Mouse (Mus musculus): Measurements from ENCODE around the gene Bloc1s5.
A peak's percentile ranks its signal among the peaks of the same experiment; 100 is the strongest.
"Not testable (repeated sequence)": the region's sequence is repeated elsewhere in the genome, so short reads cannot be mapped to it uniquely, and the experiment has no call there.

Gene Bloc1s5

DNA sequence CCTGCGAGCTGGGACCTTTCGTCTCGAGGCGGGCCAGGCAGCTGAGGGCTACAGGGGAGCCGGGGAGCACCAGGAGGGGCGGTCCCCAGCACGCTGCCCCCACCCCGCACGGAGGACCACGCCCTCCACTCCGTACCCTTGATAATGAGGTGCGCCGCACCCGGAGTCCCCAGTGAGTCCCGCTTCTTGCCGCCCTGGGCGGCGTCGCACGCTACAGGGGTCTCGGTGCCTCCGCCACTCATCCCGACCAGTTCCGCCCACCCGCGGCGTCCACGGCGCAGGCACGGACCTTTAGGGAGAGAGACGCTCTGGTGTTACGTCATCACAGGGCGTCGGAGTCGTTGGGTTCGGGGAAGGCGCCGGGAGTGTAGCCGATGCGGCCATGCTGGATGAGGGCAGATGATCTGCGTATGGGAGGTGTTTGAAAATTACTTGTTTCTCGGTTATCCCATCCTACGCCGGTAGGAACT lies at the start of gene Bloc1s5:
Bloc1s5 (minus strand) TSS at position 310 of the 470 bp plus-strand sequence.
- DNase-seq: peak; percentile 91

DNA sequence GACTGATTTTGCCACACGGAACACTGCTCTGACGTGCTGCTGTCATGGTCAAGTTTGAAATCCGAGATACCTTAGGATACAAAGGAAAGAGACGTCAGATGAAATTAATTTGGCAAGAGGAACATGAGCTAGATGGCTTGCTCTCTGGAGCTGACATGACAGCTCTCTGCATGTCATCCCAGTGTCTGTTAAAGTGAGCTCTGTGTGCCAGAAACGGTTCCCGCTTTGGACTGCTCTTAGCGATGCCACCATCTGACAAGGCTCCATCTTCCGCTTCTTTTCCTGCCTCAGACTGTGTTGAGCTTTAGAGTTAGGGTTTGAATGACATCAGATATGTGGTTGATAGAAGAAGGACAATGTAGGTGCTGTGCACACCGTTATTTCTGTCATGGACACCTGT lies 37.4 kb upstream of the Bloc1s5 start:
- no peak for DNase-seq

DNA sequence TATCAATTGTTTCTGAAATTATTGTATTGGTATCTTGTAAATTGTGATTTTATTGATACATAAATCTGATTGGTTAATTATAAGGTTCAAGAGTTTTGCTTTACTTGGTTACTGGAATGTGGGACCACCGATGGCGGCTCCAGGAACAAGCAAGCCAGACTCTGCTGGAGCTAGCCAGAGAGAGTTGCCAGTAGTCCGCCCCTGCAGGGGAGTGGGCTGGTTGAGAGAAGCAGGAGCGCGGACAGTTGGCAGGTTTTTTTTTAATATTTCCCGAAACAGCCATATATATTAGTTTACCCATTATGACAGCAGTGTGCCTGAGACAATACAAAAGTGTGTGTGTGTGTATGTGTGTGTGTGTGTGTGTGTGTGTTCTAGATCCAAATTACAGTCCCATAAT lies 36.5 kb upstream of the Bloc1s5 start:
- not testable (repeated sequence) for DNase-seq

DNA sequence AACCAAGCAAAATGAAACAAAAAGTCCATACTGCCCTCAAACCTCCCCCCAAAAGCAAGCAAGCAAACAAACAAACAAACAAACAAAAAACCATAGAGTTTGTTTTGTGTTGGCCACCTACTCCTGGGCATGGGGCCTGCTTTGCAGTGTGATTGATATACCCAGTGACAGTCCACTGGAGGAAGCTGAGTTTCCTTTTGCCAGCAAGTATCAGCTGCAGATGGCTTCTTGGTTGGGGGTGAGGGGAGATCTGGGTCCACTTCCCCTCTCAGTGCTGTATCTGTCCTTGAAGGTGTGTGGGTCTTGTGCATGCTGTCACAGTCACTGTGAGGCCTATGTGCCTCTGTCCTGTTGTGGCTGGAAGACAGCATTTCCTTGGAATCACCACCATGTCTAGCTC lies 35.1 kb upstream of the Bloc1s5 start:
- no peak for DNase-seq

DNA sequence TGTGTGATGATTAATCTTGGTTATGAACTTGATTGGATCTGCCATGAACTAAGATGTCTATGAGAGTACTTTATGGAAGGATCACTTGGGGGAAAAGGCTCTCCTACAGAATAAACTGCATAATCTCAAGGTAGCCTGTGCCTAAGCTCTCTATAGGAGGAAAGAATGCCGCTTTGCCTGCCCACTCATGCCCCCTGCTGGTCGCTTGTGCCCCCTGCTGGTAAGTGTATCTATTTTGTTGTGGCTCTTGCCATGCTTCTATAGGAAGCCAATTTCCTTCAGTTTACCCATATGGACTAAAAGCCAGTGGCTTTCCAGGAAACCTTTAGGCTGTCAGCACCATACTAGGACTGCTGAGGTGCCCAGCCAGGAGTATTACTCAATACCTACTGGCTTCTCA lies 33.6 kb upstream of the Bloc1s5 start:
- DNase-seq: no peak

DNA sequence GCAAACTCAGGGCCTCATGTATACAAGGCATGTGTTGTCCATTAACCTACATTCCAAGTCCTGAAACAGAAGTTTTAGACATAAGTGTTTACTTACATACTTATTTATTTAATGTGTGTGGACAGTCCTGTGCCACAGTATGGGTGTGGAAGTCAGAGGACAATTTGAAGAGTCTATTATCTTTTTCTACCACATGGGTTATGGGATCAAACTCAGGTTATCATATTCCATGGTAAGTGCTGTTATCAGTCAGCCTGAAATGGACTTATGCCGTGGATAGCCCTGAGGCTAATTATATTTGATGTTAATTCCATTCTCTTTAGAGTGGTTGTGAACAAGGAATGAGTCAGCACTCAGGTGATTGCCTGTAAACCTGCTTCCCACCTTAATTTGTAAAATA lies 29.8 kb upstream of the Bloc1s5 start:
- no peak for DNase-seq

DNA sequence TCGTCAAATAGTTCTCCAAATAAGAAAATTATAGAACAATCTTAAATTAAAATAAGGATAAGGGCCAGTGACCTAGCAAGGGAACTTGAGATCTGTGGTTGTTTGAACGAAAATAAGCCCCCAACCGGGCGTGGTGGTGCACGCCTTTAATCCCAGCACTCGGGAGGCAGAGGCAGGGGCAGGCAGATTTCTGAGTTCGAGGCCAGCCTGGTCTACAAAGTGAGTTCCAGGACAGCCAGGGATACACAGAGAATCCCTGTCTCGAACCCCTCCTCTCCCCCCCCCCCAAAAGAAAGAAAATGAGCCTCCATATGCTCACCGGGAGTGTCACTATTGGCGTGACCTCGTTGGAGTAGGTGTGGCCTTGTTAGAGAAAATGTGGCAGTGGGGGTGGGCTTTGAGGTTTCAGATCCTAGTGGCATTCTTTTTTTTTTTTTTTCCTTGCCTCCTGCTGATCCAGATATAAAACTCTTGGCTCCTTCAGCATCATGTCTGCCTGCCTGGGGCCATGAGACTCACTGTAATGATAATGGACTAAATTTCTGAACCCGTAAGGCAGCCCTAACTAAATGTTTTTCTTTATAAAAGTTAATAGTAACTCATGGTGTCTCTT lies 24.7 kb upstream of the Bloc1s5 start:
- DNase-seq: no peak

DNA sequence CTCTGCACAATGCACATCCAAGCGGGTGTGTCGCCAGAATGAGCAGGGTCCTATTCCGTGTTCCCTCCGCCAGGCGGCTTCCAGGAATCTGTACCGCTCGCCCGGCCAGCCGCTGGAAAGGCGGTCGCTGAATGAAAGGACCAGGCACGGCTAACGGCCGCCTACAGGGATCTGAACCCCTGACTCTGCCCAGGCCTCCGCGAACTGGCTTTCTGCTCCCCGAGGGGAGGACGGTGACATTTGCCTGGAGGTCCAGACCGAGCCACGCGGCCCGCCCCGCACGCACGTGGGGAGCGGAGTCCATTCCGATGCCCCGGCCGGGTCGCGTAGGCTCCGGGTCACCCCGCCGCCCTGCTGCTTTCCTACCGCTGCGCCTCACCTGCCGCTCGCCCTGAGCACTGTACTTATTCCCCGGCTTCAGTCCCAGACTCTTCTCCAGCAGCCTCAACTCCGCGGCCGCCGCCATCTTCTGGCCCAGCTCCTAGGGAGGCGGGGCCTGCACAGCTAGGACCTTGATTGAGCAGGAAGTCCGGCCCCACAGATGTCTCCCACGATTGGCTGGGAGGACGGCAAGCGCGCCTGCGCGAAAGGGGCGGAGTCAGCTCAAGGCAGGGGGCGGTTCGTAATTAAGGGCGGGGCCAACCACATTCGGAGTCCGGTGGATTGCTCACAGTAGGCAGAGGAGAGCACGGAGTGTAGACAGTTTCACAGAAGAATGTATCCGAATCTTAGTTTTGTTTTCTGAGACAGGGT lies 23.8 kb upstream of the Bloc1s5 start, which contains the start of gene Eef1e1:
Eef1e1 (minus strand) TSS at position 531 of the 753 bp plus-strand sequence.
- DNase-seq: peak; percentile 96

DNA sequence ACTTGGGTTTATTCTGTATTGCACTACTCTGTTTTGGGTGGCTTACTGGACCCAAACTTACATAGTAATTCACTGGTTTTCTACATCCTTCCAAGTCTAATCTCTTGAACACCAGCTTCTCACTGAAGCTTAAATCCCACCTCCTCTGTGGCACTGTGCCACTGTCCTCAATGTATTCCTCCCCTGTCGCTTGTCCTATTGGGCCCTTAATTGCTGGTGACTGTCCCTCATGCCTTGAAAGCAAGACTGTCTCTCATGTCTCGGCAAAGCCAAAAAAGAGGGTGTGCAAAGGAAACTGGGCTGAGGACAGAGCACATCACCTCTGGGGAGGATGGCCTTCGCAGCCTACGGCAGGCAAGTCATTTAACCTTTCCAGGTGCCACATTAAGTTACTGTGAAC lies 23.0 kb upstream of the Bloc1s5 start:
- DNase-seq: no peak

DNA sequence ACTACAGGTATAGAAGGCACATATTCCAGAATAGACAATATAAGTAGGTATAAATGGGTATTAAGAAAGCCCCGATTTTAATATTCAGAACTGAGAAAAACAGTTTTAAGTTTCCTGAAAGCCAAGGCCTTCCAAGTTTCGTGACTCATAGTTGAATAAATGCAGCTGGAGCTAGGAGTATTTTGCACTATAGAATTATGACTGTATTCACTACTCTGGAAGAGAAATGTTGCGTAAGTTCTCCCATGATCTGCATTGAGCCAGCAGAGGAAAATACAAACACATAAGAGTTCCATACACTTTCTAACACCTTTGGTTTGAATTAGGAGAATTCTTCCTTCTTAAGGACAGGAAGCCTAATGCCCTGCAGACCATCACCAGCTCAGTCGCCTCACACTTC lies 15.4 kb upstream of the Bloc1s5 start:
- DNase-seq: no peak

DNA sequence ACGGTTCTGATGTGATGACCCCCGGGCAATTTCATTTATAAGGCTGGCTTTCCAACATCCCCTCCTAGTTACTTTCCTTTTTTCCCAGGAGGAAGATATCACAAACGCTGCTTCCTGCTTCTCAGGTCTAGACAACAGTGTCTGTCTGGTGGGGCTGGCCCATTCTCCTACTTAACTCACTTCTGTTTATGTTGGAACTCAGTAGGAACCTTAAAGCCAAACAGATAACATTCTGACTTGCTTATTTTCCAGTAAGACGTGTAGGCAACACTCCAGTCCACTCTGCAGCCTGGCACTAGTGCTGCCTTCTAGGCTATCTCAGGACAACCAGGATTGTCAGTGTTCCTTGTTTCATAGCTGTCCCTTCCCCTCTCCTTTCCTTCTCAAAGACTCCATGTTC lies 14.2 kb upstream of the Bloc1s5 start:
- no peak for DNase-seq

DNA sequence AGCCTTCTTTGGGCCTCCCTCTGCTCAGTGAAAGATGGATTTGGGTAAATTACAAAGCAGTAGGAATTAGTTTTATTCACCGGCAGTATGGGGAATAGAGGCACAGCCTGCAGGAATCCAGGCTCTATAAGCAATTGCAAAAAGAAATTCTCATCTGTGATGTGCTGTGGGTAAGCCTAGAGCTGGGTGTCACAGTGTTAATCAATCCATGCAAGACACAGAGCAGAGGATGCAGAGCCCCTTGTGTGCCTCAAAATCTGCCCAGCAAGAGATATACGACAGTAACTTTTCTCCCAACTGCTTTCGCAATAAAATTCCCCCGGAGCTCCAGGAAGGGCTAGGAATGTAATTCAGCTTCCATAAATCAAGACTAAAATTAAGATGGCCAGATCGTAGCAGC lies 6.5 kb upstream of the Bloc1s5 start:
- DNase-seq: no peak

DNA sequence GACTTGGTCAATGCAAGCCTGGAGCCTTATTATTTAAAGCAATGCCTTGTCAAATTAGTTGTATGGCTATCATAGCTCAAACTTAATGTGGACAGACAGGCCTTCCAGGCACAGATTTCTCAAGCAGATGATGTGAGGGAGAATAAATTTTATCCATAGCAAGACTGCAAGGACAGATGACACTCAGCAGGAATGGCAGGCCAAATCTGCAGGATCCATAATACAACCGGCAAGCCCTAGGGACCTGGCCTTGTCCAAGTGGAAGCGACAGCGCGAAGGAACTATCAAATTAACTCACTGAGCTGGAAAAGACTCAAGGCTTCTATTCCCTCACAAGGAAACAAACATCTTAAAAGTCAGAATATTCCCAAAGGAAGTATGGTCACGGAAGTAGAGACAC lies 6.1 kb upstream of the Bloc1s5 start:
- DNase-seq: no peak

DNA sequence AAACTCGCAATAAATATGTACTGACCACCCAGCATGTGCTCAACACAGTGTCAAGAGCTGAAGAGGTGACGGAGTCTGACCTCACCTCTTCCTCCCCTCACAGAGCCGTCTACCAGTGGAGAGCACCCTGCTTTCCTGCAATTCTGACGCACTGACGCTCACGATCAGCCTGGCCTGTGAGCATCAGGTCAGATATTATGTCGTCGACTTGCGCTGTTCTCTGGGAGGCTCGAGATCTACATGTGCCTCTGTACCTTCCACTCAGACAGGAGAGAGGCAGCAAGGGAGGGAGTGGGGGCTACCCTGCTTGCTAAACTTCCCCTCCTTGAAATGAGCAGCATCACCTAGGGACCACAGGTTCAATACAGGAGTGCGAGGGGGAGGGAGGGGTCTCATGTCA lies 3.8 kb upstream of the Bloc1s5 start:
- no peak for DNase-seq

DNA sequence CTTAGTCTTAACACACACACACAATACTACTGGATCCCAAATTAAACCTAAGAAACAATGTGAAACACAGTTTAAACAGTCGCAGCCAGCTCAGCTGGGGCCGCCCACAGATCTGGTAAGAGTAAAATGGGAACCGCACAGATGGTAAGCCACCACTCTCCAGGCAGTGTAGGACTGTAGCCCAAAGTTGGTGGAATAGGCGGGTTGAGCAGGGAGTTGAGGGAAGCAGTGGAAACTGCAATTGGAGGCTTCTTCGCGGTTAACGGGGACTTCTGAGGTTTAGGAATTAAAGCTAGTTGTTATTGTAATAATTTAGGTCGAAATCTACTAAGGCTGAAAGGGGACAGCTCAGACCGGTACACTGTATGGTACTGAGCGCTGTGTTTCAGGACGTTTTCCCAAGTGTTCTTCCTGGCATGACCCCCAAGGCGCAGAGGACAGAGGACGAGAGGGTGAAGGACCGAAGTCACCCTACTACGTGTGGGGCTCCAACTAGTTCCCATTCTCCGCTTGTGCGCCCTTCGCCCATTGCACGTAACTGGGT lies 581 bp downstream of the Bloc1s5 start:
- no peak for DNase-seq

DNA sequence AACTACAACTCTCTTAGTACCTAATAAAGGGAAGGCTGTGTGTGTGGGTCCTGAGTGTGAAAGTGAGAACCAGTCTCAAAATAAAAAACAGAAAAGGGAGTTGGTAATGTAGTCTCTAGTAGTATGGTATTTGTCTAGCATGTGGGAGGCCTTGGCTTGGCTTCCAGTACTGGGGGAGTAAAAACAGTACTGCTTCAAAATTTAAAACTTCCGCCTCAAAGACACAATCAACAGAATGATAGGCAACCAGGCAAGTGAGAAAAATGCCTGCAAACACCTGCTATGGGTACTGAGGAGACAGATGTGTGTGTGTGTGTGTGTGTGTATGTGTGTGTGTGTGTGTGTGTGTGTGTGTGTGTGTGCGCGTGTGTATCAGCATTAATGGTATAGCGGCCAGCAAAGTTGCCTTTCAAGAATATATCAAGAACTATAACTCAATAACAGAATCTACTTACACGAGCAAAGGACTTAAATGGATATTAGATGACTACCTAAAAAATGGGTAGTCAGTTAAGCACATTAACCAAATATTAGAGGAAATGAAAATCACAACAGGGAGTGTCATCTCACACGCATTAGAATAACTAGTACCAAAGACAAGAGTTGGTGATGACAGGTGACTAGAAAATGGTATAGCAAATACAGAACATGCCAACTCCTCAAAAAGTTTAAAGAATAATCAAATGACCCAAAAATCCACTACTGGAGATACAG lies 1.5 kb downstream of the Bloc1s5 start:
- DNase-seq: no peak

DNA sequence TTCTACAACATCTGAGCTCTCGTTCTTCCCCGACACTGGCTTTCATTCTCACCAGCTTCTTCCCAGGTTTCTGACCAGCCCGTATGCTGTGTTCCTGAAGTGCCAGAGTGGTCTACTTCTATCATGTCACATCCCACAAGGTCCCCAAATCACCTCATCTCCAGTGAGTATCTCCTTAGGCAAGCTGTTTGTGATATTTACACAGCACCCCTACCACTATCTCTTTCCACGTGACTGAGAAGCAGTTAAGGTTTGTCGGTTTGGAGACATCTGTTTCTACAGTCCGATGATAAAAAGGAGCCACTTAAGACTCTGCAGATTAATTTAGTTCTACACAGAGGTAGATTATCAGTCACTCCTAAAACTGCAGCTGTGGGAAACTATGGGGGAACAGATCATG lies 2.4 kb downstream of the Bloc1s5 start:
- no peak for DNase-seq

DNA sequence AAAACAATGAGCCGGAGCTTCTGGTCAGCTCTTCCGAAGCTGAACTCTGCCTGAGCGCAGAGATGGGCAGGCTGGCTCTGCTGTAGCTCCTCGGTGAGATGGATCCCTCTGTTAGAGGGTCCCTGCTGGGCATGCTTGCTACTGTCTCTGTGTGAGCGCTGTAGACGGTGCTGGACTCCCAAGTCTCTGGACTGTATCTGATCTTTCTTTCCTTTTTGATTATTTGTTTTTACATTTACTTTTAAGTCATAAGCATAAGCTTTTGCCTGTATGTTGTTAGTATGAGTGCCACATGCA lies 8.7 kb downstream of the Bloc1s5 start:
- no peak for DNase-seq

DNA sequence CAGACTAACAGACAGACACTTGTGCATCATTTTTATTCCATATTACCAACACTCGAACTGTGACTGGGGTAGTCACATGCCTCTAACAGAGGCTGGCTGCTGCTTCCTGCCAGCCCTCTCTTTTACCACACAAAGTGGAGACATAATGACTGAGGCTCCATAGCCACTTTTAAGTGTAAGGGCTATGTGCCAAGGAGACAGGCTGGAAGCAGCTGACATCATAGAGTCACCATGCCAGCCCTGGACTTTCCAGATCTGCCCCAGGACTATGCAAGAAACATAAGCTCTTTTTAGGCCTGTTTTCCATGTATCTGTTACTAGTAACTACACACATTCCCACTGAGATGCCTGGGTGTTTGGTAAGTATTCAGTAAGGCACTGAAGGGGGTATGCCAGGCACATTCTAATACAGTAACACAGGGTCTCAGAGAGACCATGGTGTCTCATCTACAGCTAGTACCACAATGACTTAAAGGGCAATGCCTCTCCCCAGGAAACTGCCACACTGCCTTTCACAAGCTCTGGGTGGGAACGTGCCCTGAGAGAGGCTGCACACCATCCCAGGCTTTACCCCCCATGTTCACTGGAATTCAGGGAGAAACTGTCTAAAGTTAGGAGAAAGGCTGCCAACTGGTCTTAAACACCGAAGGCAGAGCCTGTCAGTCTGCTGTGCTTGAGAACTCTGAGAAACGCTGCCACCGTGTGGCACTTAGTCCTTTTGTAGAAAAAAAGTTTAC lies 9.2 kb downstream of the Bloc1s5 start:
- peak; percentile 15 for DNase-seq

DNA sequence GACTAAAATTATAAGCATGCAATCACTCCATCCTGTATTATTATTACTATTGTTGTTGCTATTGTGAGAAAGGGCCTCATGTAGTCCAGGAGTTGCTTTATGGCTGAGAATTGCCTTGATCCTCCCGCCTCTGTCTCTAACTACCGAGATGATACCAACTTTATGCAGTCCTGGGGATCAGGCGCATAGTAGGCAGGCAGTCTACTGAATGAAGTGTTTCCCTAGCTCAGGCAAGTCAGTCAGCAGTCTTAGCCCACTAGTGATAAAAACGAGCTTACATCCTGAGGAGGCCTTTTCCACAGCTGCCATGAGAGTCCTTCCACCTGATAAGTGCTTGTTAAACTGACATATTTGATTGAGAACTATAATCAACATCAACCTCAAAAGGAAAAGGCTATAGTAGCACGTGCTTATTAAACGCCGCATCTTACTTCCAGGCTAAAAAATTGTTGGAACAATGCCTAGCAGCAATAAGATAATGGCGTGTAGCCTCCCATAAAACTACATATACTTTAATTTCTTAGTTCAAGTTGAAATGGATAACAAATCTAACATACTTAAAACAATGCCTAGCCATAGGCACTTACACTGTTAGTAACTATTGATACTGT lies 10.5 kb downstream of the Bloc1s5 start:
- DNase-seq: no peak

DNA sequence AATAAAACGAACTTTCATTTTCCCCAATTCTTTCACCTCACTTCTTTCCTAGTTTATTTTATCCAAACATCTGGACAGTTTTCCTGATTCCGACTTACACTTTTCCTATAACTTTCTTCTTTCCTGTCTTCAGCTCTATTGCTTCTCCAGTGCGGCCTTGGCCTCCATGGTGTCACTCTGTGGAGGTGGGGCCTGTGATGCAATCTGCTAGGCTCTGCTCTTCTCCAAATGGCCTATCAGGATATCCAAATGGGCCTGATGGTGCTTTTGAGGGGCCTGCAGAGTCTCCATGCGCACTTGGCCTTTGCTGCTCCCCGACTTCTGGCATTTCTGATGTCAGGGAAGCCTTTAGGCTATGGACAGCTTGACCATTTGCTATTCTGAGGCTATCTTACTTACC lies 11.6 kb downstream of the Bloc1s5 start:
- no peak for DNase-seq

DNA sequence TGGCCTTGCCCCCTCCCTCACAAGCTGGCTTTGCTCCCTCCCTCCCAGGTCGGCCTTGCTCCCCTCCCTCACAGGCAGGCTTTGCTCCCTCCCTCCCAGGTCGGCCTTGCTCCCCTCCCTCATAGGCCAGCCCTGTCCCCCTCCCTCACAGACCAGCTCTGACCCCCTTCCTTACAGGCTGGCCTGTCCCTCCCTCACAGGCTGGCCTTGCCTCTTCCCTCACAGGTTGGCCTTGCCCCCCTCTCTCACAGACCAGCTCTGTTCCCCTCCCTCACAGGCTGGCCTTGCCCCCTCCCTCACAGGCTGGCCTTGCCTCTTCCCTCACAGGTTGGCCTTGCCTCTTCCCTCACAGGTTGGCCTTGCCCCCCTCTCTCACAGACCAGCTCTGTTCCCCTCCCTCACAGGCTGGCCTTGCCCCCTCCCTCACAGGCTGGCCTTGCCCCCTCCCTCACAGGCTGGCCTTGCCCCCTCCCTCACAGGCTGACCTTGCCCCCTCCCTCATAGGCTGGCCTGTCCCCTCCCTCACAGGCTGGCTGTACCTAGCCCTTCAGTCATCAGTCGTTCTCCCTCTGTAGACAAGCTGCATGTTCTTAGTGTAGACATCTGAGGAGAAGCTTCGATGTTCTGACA lies 16.8 kb downstream of the Bloc1s5 start:
- DNase-seq: not testable (repeated sequence)

Data from kidney, adult 11 months (tissue).